Mouse (Mus musculus): ENCODE data around the gene Psmd11. TPM values are rescaled to one million over a fixed set of nuclear protein-coding genes. Genes with fewer than 3 reads are reported as not detected.
"Not testable (repeated sequence)": the region's sequence is repeated elsewhere in the genome, so short reads cannot be mapped to it uniquely, and the experiment has no call there.

Psmd11 gene
- total and polyA plus RNA-seq, 3 experiments: 50.1 to 186 (median 109) TPM

DNA sequence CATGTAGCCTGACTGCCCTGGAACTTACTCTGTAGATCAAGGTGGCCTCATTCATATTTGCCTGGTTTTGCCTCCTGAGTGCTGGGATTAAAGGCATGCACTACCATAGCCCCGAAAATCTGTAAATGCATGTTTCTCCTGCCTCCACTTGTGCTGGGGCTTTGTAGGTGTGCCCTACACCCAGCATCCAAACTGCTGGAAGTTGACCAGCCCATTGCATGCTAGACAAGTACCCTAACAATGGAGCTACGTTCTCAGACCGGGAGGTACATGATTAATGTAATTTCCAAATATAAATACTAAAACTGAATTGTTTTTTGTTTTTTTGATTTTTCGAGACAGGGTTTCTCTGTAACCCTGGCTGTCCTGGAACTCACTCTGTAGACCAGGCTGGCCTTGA lies 43.4 kb upstream of the Psmd11 start:
- TF ChIP-seq GATA1 (IDR thresholded peaks at IDR 0.05; ENCODE audit: borderline replicate concordance, low read length) (no peak), TAL1 (conservative IDR thresholded peaks at IDR 0.05; ENCODE audit: low read depth, low read length) (no peak), POLR2AphosphoS5 (IDR thresholded peaks at IDR 0.05; ENCODE audit: insufficient replicate concordance, low read depth, low read length) (no peak), CTCF (IDR thresholded peaks at IDR 0.05; ENCODE audit: low read depth, low read length) (no peak), GATA2 (IDR thresholded peaks at IDR 0.05; ENCODE audit: borderline replicate concordance, low read depth, low read length) (no peak)
- peaks cover 24% of the 10 kb centered on the region for H3K4me1 ChIP-seq (ENCODE audit: insufficient read depth, low read depth, low read length)
- peaks cover 55% of the 10 kb centered on the region for H3K36me3 ChIP-seq (replicated peaks)
- H3K4me3 ChIP-seq (ENCODE audit: low read depth, low read length): peak overlapping the region; percentile 78
- ATAC-seq (ENCODE audit: extremely low read depth, insufficient number of reproducible peaks, low FRiP score, poor library complexity, severe bottlenecking) (no peak), DNase-seq (ENCODE audit: low spot score) (no peak)
- H3K27me3 ChIP-seq (ENCODE audit: insufficient read depth, low read length): no peaks in the 10 kb centered on the region
- no peaks in the 10 kb centered on the region for H3K9me3 ChIP-seq (replicated peaks)

DNA sequence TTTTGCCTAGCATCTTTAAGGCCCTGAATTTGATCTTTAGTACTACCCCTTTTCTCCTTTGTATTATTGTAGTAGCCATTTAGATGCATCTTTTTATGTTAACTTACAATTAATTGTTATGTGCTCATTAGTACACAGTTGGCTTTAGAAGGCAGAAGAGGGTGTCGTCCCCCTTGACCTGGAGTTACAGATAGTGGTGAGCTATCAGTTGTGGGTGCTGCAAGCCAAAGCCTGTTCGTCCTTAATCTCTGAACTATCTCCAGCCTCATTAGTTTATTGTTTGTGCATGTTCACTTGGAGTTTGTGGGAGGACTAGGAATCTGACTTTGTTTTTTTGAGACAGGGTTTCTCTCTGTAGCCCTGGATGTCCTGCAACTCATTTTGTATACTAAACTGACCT lies 41.6 kb upstream of the Psmd11 start:
- peaks cover 65% of the 10 kb centered on the region for H3K36me3 ChIP-seq (replicated peaks)
- no peaks in the 10 kb centered on the region for H3K27me3 ChIP-seq (ENCODE audit: insufficient read depth, low read length)
- H3K4me3 ChIP-seq (ENCODE audit: low read depth, low read length): peak overlapping the region; percentile 46; the same call in 1 of the 2 replicates
- no peaks in the 10 kb centered on the region for H3K9me3 ChIP-seq (replicated peaks)
- TF ChIP-seq CTCF (IDR thresholded peaks at IDR 0.05; ENCODE audit: low read depth, low read length): no peak
- no peak; the same call in 1 of the 2 replicates for TF ChIP-seq TAL1 (conservative IDR thresholded peaks at IDR 0.05; ENCODE audit: low read depth, low read length)
- no peak for TF ChIP-seq GATA2 (IDR thresholded peaks at IDR 0.05; ENCODE audit: borderline replicate concordance, low read depth, low read length)
- TF ChIP-seq POLR2AphosphoS5 (IDR thresholded peaks at IDR 0.05; ENCODE audit: insufficient replicate concordance, low read depth, low read length): no peak
- TF ChIP-seq GATA1 (IDR thresholded peaks at IDR 0.05; ENCODE audit: borderline replicate concordance, low read length): no peak
- DNase-seq (ENCODE audit: low spot score): no peak
- H3K4me1 ChIP-seq (ENCODE audit: insufficient read depth, low read depth, low read length): peaks cover 25% of the 10 kb centered on the region
- no peak for ATAC-seq (ENCODE audit: extremely low read depth, insufficient number of reproducible peaks, low FRiP score, poor library complexity, severe bottlenecking)

DNA sequence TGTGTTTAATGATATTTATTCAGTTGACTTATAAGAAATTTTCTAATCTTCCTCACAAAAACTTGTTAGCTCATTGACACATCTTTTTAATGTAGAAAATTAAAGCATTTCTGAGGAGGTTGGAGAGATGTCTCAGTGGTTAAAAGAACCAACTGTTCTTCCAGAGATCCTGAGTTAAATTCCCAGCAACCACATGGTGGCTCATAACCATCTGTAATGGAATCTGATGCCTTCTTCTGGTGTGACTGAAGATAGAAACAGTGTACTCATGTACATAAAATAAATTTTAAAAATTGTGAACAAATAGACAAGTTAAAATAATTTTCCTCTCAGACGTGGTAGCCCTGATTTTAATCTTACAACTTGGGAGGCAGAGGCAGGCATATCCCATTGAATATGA lies 38.5 kb upstream of the Psmd11 start:
- peaks cover 85% of the 10 kb centered on the region for H3K36me3 ChIP-seq (replicated peaks)
- peaks cover 32% of the 10 kb centered on the region for H3K4me1 ChIP-seq (ENCODE audit: insufficient read depth, low read depth, low read length)
- H3K27me3 ChIP-seq (ENCODE audit: insufficient read depth, low read length): no peaks in the 10 kb centered on the region
- H3K9me3 ChIP-seq (replicated peaks): no peaks in the 10 kb centered on the region
- H3K4me3 ChIP-seq (ENCODE audit: low read depth, low read length): no peak overlapping the region
- DNase-seq (ENCODE audit: low spot score) (no peak), ATAC-seq (ENCODE audit: extremely low read depth, insufficient number of reproducible peaks, low FRiP score, poor library complexity, severe bottlenecking) (no peak)
- no peak for TF ChIP-seq GATA1 (IDR thresholded peaks at IDR 0.05; ENCODE audit: borderline replicate concordance, low read length)
- TF ChIP-seq TAL1 (conservative IDR thresholded peaks at IDR 0.05; ENCODE audit: low read depth, low read length): no peak
- no peak for TF ChIP-seq GATA2 (IDR thresholded peaks at IDR 0.05; ENCODE audit: borderline replicate concordance, low read depth, low read length)
- no peak for TF ChIP-seq CTCF (IDR thresholded peaks at IDR 0.05; ENCODE audit: low read depth, low read length)
- no peak for TF ChIP-seq POLR2AphosphoS5 (IDR thresholded peaks at IDR 0.05; ENCODE audit: insufficient replicate concordance, low read depth, low read length)

DNA sequence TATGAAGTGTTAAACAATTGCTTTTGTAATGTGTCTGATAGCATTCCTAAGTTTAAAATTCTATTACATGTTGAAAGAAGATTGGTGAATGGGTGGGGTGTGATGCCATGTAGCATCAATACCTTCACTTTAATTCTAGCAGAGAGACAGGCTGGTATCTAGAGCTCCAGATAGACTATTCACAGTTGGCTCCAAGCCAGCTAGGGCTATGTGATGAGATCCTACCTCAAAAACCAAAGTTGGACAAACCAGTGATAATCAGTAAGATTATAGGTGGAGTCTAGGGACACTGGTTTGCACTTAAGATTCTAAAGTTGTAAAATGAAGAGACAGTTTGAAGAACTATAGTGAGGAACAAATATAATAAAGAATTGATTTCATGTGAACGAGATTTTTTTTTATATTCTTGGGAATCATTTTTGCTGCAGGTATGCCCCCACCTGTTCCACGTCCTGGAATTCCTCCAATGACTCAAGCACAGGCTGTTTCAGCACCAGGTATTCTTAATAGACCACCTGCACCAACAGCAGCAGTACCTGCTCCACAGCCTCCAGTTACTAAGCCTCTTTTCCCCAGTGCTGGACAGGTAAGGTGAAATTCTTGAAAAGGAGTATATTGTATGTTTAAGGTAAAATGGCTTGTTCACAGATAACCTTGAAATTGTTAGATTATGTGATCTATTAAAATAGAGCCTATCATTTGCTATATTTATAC lies 36.9 kb upstream of the Psmd11 start:
- ATAC-seq (ENCODE audit: extremely low read depth, insufficient number of reproducible peaks, low FRiP score, poor library complexity, severe bottlenecking): no peak
- Histone ChIP-seq H3K4me3 (ENCODE audit: low read depth, low read length) (no peak overlapping the region), H3K4me1 (ENCODE audit: insufficient read depth, low read depth, low read length) (peaks cover 37% of the 10 kb centered on the region), H3K27me3 (ENCODE audit: insufficient read depth, low read length) (no peaks in the 10 kb centered on the region), H3K9me3 (replicated peaks) (no peaks in the 10 kb centered on the region), H3K36me3 (replicated peaks) (peaks cover 85% of the 10 kb centered on the region)
- no peak for DNase-seq (ENCODE audit: low spot score)
- TF ChIP-seq TAL1 (conservative IDR thresholded peaks at IDR 0.05; ENCODE audit: low read depth, low read length) (no peak), GATA2 (IDR thresholded peaks at IDR 0.05; ENCODE audit: borderline replicate concordance, low read depth, low read length) (no peak), GATA1 (IDR thresholded peaks at IDR 0.05; ENCODE audit: borderline replicate concordance, low read length) (no peak), POLR2AphosphoS5 (IDR thresholded peaks at IDR 0.05; ENCODE audit: insufficient replicate concordance, low read depth, low read length) (no peak), CTCF (IDR thresholded peaks at IDR 0.05; ENCODE audit: low read depth, low read length) (no peak)

DNA sequence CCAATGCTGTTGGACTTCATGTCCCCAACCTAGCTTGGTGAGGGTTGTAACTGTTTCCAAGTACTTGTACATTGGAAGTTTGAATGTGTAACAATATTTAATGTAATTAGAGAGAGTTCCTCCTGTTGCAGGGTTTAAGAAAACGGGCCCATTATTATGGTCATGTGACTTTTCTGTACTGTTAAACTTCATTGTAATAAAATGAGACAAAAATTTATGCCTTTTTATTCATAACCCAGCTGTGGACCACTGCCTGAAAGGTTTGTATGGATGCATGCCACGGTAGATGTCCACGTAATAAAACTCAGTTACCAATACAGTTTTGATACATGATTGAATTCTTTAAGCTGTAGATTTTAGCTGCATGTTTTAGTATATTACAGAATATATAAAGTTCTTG lies 32.5 kb upstream of the Psmd11 start:
- TF ChIP-seq CTCF (IDR thresholded peaks at IDR 0.05; ENCODE audit: low read depth, low read length) (no peak), GATA1 (IDR thresholded peaks at IDR 0.05; ENCODE audit: borderline replicate concordance, low read length) (no peak), GATA2 (IDR thresholded peaks at IDR 0.05; ENCODE audit: borderline replicate concordance, low read depth, low read length) (no peak), TAL1 (conservative IDR thresholded peaks at IDR 0.05; ENCODE audit: low read depth, low read length) (no peak), POLR2AphosphoS5 (IDR thresholded peaks at IDR 0.05; ENCODE audit: insufficient replicate concordance, low read depth, low read length) (no peak)
- Histone ChIP-seq H3K27me3 (ENCODE audit: insufficient read depth, low read length) (no peaks in the 10 kb centered on the region), H3K4me3 (ENCODE audit: low read depth, low read length) (no peak overlapping the region), H3K36me3 (replicated peaks) (peaks cover 86% of the 10 kb centered on the region), H3K4me1 (ENCODE audit: insufficient read depth, low read depth, low read length) (peaks cover 34% of the 10 kb centered on the region), H3K9me3 (replicated peaks) (no peaks in the 10 kb centered on the region)
- ATAC-seq (ENCODE audit: extremely low read depth, insufficient number of reproducible peaks, low FRiP score, poor library complexity, severe bottlenecking): no peak
- DNase-seq (ENCODE audit: low spot score): no peak

DNA sequence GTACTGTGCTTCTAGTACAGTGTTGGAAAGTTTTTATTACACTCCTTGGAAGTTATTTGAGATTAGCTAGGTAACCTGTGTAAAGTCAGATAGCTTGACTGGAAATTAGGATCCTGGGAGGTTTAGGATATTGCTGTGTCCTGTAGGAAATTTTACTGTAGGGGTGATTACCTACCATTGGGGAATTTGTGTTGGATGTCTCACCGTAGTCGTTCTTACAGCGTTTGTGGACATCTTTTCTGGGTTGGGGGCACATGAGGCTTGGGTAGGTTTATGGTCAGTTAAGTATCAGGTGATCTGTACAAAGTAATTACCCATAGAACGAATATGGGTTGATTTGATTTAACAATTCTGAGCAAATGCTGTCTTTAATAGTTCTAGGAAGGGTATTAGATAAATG lies 31.8 kb upstream of the Psmd11 start:
- Histone ChIP-seq H3K4me1 (ENCODE audit: insufficient read depth, low read depth, low read length) (peaks cover 30% of the 10 kb centered on the region), H3K4me3 (ENCODE audit: low read depth, low read length) (no peak overlapping the region), H3K36me3 (replicated peaks) (peaks cover 86% of the 10 kb centered on the region), H3K27me3 (ENCODE audit: insufficient read depth, low read length) (no peaks in the 10 kb centered on the region), H3K9me3 (replicated peaks) (no peaks in the 10 kb centered on the region)
- DNase-seq (ENCODE audit: low spot score) (no peak), ATAC-seq (ENCODE audit: extremely low read depth, insufficient number of reproducible peaks, low FRiP score, poor library complexity, severe bottlenecking) (no peak)
- TF ChIP-seq TAL1 (conservative IDR thresholded peaks at IDR 0.05; ENCODE audit: low read depth, low read length): no peak
- TF ChIP-seq CTCF (IDR thresholded peaks at IDR 0.05; ENCODE audit: low read depth, low read length): no peak
- no peak for TF ChIP-seq POLR2AphosphoS5 (IDR thresholded peaks at IDR 0.05; ENCODE audit: insufficient replicate concordance, low read depth, low read length)
- no peak for TF ChIP-seq GATA2 (IDR thresholded peaks at IDR 0.05; ENCODE audit: borderline replicate concordance, low read depth, low read length)
- TF ChIP-seq GATA1 (IDR thresholded peaks at IDR 0.05; ENCODE audit: borderline replicate concordance, low read length): no peak

DNA sequence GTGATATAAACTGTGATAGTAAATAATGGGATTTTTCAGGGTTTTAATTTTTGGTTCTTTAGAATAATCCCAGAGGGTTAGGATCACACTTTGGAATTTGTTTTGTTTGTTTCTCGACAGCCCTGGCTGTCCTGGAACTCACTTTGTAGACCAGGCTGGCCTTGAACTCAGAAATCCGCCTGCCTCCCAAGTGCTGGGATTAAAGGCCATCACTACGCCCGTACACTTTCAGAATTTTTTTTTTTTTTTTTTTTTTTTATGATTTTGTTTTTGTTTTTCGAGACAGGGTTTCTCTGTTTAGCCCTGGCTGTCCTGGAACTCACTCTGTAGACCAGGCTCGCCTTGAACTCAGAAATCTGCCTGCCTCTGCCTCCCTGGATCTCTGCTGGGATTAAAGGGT lies 20.5 kb upstream of the Psmd11 start:
- Histone ChIP-seq H3K4me1 (ENCODE audit: insufficient read depth, low read depth, low read length) (peaks cover 41% of the 10 kb centered on the region), H3K36me3 (replicated peaks) (peaks cover 59% of the 10 kb centered on the region)
- ATAC-seq (ENCODE audit: extremely low read depth, insufficient number of reproducible peaks, low FRiP score, poor library complexity, severe bottlenecking); H3K4me3 ChIP-seq (ENCODE audit: low read depth, low read length); H3K27me3 ChIP-seq (ENCODE audit: insufficient read depth, low read length); H3K9me3 ChIP-seq (replicated peaks); DNase-seq (ENCODE audit: low spot score): not testable (repeated sequence)

Data from G1E (cell line).